ENCODE assay signal across 27 mouse cellular contexts in the genomic region with DNA sequence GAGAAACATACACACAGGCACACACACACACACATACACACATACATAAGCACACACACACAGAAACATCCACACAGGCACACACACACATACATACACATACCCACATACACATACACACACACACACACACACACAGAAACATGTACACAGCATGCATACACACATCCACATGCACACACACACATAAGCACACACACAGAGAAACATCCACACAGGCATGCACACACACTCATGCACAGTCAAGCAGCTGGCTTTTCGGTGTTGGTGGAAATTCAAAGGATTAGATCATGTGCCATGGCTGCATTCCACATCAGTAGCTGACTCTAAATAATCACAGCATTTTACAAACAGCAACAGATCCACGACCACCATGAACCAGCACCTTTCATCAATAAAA.
DNase-seq lines count a peak whose midpoint lies in the region; ATAC-seq and TF ChIP-seq lines count a peak whose summit lies in the region.
"Had no signal": no experiment of that assay in that cellular context is flagged by ENCODE, and none has a peak within 500 bp of the region (broad histone marks: within the 10 kb centered on the region; RNA-seq: fewer than 3 reads in every experiment).

No protein-coding gene starts in this region.

- H3K4me2 ChIP-seq in forebrain, postnatal 0 days (ENCODE audit: low read depth) = no peak overlapping the region
- no peak overlapping the region for H3K4me2 ChIP-seq in forebrain, embryonic 11.5 days (ENCODE audit: low read depth, low read length, severe bottlenecking)
- H3K4me2 ChIP-seq in midbrain, embryonic 12.5 days (replicated peaks) = no peak overlapping the region
- no peak overlapping the region for H3K4me2 ChIP-seq in hindbrain, embryonic 14.5 days (replicated peaks)
- no peak overlapping the region for H3K4me2 ChIP-seq in neural tube, embryonic 15.5 days
- H3K4me2 ChIP-seq: hindbrain, embryonic 15.5 days; intestine, embryonic 15.5 days; limb, embryonic 15.5 days had no signal

- TF ChIP-seq CTCF in forebrain, postnatal 0 days (IDR thresholded peaks at IDR 0.05; ENCODE audit: low read depth) = no peak

- no peaks in the 10 kb centered on the region for H3K27me3 ChIP-seq in forebrain, postnatal 0 days (ENCODE audit: insufficient read depth, low read length)
- H3K27me3 ChIP-seq in forebrain, embryonic 11.5 days (ENCODE audit: control insufficient read depth, insufficient read depth, low read length) = no peaks in the 10 kb centered on the region
- no peaks in the 10 kb centered on the region for H3K27me3 ChIP-seq in midbrain, embryonic 12.5 days
- no peaks in the 10 kb centered on the region for H3K27me3 ChIP-seq in midbrain, embryonic 10.5 days (ENCODE audit: low read depth, poor library complexity, severe bottlenecking)
- no peaks in the 10 kb centered on the region for H3K27me3 ChIP-seq in hindbrain, embryonic 14.5 days (ENCODE audit: control insufficient read depth, insufficient read depth, low read length)
- no peaks in the 10 kb centered on the region for H3K27me3 ChIP-seq in neural tube, embryonic 15.5 days (replicated peaks)
- H3K27me3 ChIP-seq: hindbrain, embryonic 15.5 days; intestine, embryonic 15.5 days; limb, embryonic 15.5 days had no signal

- H3K27ac ChIP-seq in forebrain, postnatal 0 days (ENCODE audit: low read depth, low read length) = no peak overlapping the region
- H3K27ac ChIP-seq in forebrain, embryonic 11.5 days (ENCODE audit: low read depth, low read length) = no peak overlapping the region
- no peak overlapping the region for H3K27ac ChIP-seq in midbrain, embryonic 12.5 days (replicated peaks)
- H3K27ac ChIP-seq in midbrain, embryonic 10.5 days (replicated peaks) = no peak overlapping the region
- peak overlapping the region; percentile 32; the same call in 1 of the 2 replicates for H3K27ac ChIP-seq in hindbrain, embryonic 14.5 days
- H3K27ac ChIP-seq in neural tube, embryonic 15.5 days (replicated peaks) = 0 out of 2 replicates have a peak overlapping the region, but pooled peaks have one; percentile 18
- H3K27ac ChIP-seq: hindbrain, embryonic 15.5 days; intestine, embryonic 15.5 days; kidney, postnatal 0 days; limb, embryonic 15.5 days; liver, embryonic 14.5 days; stomach, postnatal 0 days had no signal

- no peak overlapping the region for H3K4me3 ChIP-seq in forebrain, postnatal 0 days (ENCODE audit: low read depth, low read length)
- H3K4me3 ChIP-seq in forebrain, embryonic 11.5 days (ENCODE audit: low read depth, low read length) = no peak overlapping the region
- H3K4me3 ChIP-seq in midbrain, embryonic 12.5 days = no peak overlapping the region
- H3K4me3 ChIP-seq in midbrain, embryonic 10.5 days = no peak overlapping the region
- H3K4me3 ChIP-seq in hindbrain, embryonic 14.5 days (replicated peaks; ENCODE audit: low read length) = no peak overlapping the region
- H3K4me3 ChIP-seq in neural tube, embryonic 15.5 days (replicated peaks) = no peak overlapping the region
- H3K4me3 ChIP-seq: hindbrain, embryonic 15.5 days; intestine, embryonic 15.5 days; limb, embryonic 15.5 days had no signal

- WGBS in forebrain, postnatal 0 days = 41% methylated on average over 2 of the region's 2 CpGs
- WGBS in forebrain, embryonic 11.5 days = 73% methylated on average over 2 of the region's 2 CpGs
- WGBS in midbrain, embryonic 12.5 days = 63% methylated on average over 2 of the region's 2 CpGs
- 85% methylated on average over 2 of the region's 2 CpGs for whole genome bisulfite sequencing in midbrain, embryonic 10.5 days
- WGBS in hindbrain, embryonic 14.5 days = 59% methylated on average over 2 of the region's 2 CpGs
- 57% methylated on average over 2 of the region's 2 CpGs for WGBS in neural tube, embryonic 15.5 days

- no peak overlapping the region for H3K9ac ChIP-seq in forebrain, postnatal 0 days
- H3K9ac ChIP-seq in forebrain, embryonic 11.5 days (ENCODE audit: low read length) = no peak overlapping the region
- no peak overlapping the region for H3K9ac ChIP-seq in midbrain, embryonic 12.5 days (replicated peaks)
- H3K9ac ChIP-seq in hindbrain, embryonic 14.5 days = no peak overlapping the region
- no peak overlapping the region for H3K9ac ChIP-seq in neural tube, embryonic 15.5 days (replicated peaks)
- H3K9ac ChIP-seq: hindbrain, embryonic 15.5 days; intestine, embryonic 15.5 days; limb, embryonic 15.5 days; liver, embryonic 14.5 days had no signal

- H3K4me1 ChIP-seq in forebrain, postnatal 0 days (ENCODE audit: insufficient read depth) = no peaks in the 10 kb centered on the region
- no peaks in the 10 kb centered on the region for H3K4me1 ChIP-seq in forebrain, embryonic 11.5 days (replicated peaks; ENCODE audit: control insufficient read depth, insufficient read depth, low read length)
- H3K4me1 ChIP-seq in midbrain, embryonic 12.5 days = no peaks in the 10 kb centered on the region; the same call in 1 of the 2 replicates
- H3K4me1 ChIP-seq in midbrain, embryonic 10.5 days = peaks cover 5% of the 10 kb centered on the region; the same call in 1 of the 2 replicates
- H3K4me1 ChIP-seq in hindbrain, embryonic 14.5 days (replicated peaks; ENCODE audit: control insufficient read depth, insufficient read depth, low read length) = no peaks in the 10 kb centered on the region
- H3K4me1 ChIP-seq in neural tube, embryonic 15.5 days = no peaks in the 10 kb centered on the region
- H3K4me1 ChIP-seq: hindbrain, embryonic 15.5 days; intestine, embryonic 15.5 days; limb, embryonic 15.5 days had no signal

- 0 out of 2 replicates have a peak, but pooled peaks have one; percentile 18 for ATAC-seq in forebrain, postnatal 0 days
- ATAC-seq in forebrain, embryonic 11.5 days (replicated peaks; ENCODE audit: low FRiP score) = no peak; the same call in 1 of the 2 replicates
- peak; percentile 36; the same call in 1 of the 2 replicates for ATAC-seq in midbrain, embryonic 12.5 days (ENCODE audit: low FRiP score, low read depth)
- ATAC-seq in hindbrain, embryonic 14.5 days (ENCODE audit: low FRiP score) = 0 out of 2 replicates have a peak, but pooled peaks have one; percentile 11
- ATAC-seq in neural tube, embryonic 15.5 days (ENCODE audit: low FRiP score) = no peak
- ATAC-seq: forebrain, embryonic 16.5 days; intestine, embryonic 15.5 days; Patski had no signal

- H3K36me3 ChIP-seq in forebrain, postnatal 0 days (ENCODE audit: insufficient read depth) = no peaks in the 10 kb centered on the region
- H3K36me3 ChIP-seq in forebrain, embryonic 11.5 days (ENCODE audit: control insufficient read depth, insufficient read depth, low read length) = no peaks in the 10 kb centered on the region
- no peaks in the 10 kb centered on the region for H3K36me3 ChIP-seq in midbrain, embryonic 12.5 days
- H3K36me3 ChIP-seq in midbrain, embryonic 10.5 days = no peaks in the 10 kb centered on the region
- H3K36me3 ChIP-seq in hindbrain, embryonic 14.5 days (replicated peaks; ENCODE audit: control insufficient read depth, insufficient read depth) = no peaks in the 10 kb centered on the region
- no peaks in the 10 kb centered on the region for H3K36me3 ChIP-seq in neural tube, embryonic 15.5 days
- H3K36me3 ChIP-seq: G1E; hindbrain, embryonic 15.5 days; intestine, embryonic 15.5 days; limb, embryonic 15.5 days had no signal

- DNase-seq in forebrain, postnatal 0 days = no peak
- no peak for DNase-seq in forebrain, embryonic 11.5 days (ENCODE audit: low spot score)
- DNase-seq in midbrain, embryonic 10.5 days (ENCODE audit: low spot score) = no peak
- DNase-seq in hindbrain, embryonic 14.5 days (ENCODE audit: low spot score) = no peak
- no peak for DNase-seq in gastrocnemius, postnatal 25 days
- DNase-seq: adrenal gland, postnatal 10 days; cerebellum, adult 9-10 months; cerebellum, postnatal 36 days; heart, postnatal 14 days; kidney, adult 2 months; kidney, postnatal 4 days; lung, adult 2 months; lung, postnatal 14 days; right cerebral cortex, postnatal 4 days; thymus, adult 18-20 months; thymus, postnatal 25 days had no signal

- H3K9me3 ChIP-seq in forebrain, postnatal 0 days (ENCODE audit: low read length) = no peaks in the 10 kb centered on the region
- H3K9me3 ChIP-seq in forebrain, embryonic 11.5 days (ENCODE audit: control insufficient read depth, low read length) = no peaks in the 10 kb centered on the region
- no peaks in the 10 kb centered on the region for H3K9me3 ChIP-seq in midbrain, embryonic 12.5 days
- no peaks in the 10 kb centered on the region for H3K9me3 ChIP-seq in midbrain, embryonic 10.5 days (replicated peaks)
- H3K9me3 ChIP-seq in hindbrain, embryonic 14.5 days (ENCODE audit: control insufficient read depth, low read length) = no peaks in the 10 kb centered on the region
- H3K9me3 ChIP-seq in neural tube, embryonic 15.5 days (replicated peaks) = no peaks in the 10 kb centered on the region
- H3K9me3 ChIP-seq: hindbrain, embryonic 15.5 days; intestine, embryonic 15.5 days; limb, embryonic 15.5 days had no signal

Comparison
In these comparisons a context has a peak if more than half of its experiments do, and no peak if none do; other contexts are left out.
1. ATAC-seq: peak in forebrain, postnatal 0 days (single experiment), midbrain, embryonic 12.5 days (single experiment) and hindbrain, embryonic 14.5 days (single experiment); none in forebrain, embryonic 11.5 days (single experiment) and neural tube, embryonic 15.5 days (single experiment).
2. H3K27ac ChIP-seq: peak in hindbrain, embryonic 14.5 days (single experiment) and neural tube, embryonic 15.5 days (single experiment); none in forebrain, postnatal 0 days (single experiment), forebrain, embryonic 11.5 days (single experiment), midbrain, embryonic 12.5 days (single experiment) and midbrain, embryonic 10.5 days (single experiment).